Mouse (Mus musculus) heart, postnatal 25 days (tissue): ENCODE measurements around the gene B430306N03Rik. TPM values are rescaled to one million over a fixed set of nuclear protein-coding genes. Genes with fewer than 3 reads are reported as not detected.
"Not testable (repeated sequence)": the region's sequence is repeated elsewhere in the genome, so short reads cannot be mapped to it uniquely, and the experiment has no call there.

ENCODE experiments used
- DNase-seq: peaks from one replicate; pipeline ENCODE4 v3.0.0; 2022; ENCODE audit warnings: low spot score
- intact Hi-C: fragments of 180-260 bp; cut with DNase I; formaldehyde crosslinking; loops from one replicate; pipeline ENCODE4 v1.15.1; 2025
- total RNA-seq, 2 experiments: library from RNA; stranded (reverse); gene quantifications; 2 replicates each; pipeline ENCODE4 v1.2.3; 2021

Gene B430306N03Rik
- total RNA-seq: under 1 TPM; 0.08 to 0.20 TPM

- DNase-seq: not testable (repeated sequence)
- intact Hi-C loops: loop anchor here (10.0 kb wide), 1 partner anchor 151 kb away; the partner anchor contains the start of gene A530064D06Rik
Measured at GRCm38 (mm10) chr17:48315905-48316579, at the start of gene B430306N03Rik. Gene B430306N03Rik (plus strand): TSS chr17:48316141.

GRCm38 (mm10) chr17:48266610-48267304 lies 49.2 kb upstream of the B430306N03Rik start:
- intact Hi-C loops: no loop called here
- DNase-seq: no peak

- DNase-seq: no peak
- intact Hi-C loops: no loop called here
Measured at GRCm38 (mm10) chr17:48267591-48267990, 48.4 kb upstream of the B430306N03Rik start.

GRCm38 (mm10) chr17:48268276-48268675 lies 47.7 kb upstream of the B430306N03Rik start:
- DNase-seq: no peak

GRCm38 (mm10) chr17:48269833-48270232 lies 46.1 kb upstream of the B430306N03Rik start:
- intact Hi-C loops: no loop called here

More at GRCm38 (mm10) chr17:48268276-48268675, 47.7 kb upstream of the B430306N03Rik start:
- intact Hi-C loops: no loop called here

DNA sequence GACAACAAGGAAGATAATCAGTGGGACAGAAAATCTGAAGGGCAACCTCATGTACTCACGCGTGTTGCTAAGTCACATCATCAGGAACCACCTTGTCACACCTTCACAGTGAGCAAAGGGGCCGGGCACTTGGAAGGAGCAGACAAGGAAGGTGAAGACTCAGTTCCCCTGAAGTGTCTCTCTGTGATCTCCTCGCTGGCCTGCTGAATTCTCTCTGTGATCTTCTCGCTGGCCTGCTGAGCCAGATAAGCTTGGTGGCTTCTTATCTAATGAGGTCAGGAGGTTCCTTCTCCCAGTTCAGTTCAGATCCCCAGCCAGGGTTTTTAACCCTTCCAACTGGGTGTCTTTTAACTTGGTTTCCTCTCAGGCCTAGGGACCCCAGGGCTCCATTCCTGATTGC lies 43.8 kb upstream of the B430306N03Rik start:
- no peak for DNase-seq
- intact Hi-C loops: no loop called here

More at GRCm38 (mm10) chr17:48269833-48270232, 46.1 kb upstream of the B430306N03Rik start:
- DNase-seq: no peak

- no peak for DNase-seq
- intact Hi-C loops: no loop called here
Measured at GRCm38 (mm10) chr17:48272598-48272997, 43.3 kb upstream of the B430306N03Rik start.

DNA sequence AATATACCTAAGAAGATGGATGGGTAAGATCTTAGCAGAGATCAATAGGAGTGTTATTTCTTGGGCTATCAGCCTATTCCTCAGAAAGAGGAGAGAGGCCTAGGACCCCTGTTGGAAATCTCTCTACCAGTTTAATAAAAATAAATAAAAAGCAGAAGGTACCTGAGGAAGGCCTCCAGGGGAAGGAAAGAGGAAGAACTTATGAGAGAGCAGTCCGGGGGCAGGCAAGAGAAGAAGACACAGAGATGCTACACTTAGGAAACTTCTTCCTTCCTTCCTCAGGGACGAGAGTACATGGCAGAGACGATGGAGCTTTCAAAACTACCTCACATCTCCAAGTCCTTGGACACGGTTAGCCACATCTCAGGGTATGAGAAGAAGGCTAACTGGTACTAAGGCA lies 41.8 kb upstream of the B430306N03Rik start:
- no peak for DNase-seq
- intact Hi-C loops: no loop called here

DNA sequence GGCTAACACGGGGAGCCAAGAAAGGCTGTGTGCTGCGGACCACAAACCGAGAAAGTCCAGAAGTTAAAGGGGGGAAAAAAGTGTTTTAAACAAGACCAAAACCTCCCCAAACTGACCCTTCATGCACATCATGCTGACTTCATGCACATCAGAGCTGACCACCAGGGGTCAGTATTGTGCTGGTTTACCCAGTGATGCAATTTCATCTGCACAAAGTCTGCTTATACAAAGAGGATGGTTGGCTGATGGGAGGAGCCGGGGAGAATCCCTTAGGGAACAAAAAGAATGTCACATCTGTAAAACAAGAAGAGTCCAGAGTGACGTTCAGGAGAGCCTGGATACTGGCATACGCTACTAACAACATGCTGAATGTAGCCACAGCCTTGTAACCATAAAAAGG lies 41.1 kb upstream of the B430306N03Rik start:
- DNase-seq: peak; percentile 23
- intact Hi-C loops: loop anchor here (1.0 kb wide), 2 partner anchors 62 to 327 kb away; no protein-coding TSS in a partner anchor

DNA sequence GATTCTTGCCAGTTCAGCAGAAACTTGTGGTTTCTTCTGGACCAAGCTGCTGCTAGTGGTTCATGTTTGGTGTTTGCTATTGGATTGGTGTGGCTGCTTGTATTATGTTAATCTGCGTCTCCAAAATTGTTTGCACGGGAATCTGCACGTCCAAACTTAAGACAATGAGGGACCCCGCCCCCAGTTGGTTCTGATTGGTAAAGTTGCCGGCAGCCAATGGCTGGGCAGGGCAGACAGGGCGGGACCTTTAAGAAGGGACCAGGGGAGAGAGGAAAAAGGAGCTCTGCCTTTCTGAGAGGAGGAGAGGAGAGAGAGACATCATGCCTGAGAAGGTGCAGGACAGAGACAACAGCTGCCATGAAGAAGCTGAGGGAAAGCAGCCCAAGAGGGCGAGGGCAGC lies 40.2 kb upstream of the B430306N03Rik start:
- no peak for DNase-seq
- intact Hi-C loops: loop anchor here (1.0 kb wide), 2 partner anchors 62 to 327 kb away; no protein-coding TSS in a partner anchor

DNA sequence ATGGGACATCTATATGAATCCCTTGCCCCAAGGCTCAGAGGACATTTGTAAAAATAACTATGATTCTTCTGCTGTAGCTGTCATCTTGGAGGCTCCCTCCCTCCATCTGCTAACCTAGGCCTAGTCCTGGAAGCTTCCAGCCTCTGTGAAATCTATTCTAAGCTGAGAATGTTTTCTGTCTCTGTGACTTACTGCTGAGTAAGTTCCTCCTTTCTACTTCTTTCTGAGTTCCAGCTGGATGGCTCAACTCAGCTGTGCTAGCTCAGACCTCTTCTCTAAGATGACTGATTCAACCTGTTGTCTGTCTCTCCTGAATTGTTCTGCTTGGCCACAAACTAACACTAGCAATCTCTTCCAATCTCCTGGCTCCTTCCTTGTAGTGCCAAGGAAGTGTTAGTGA lies 37.6 kb upstream of the B430306N03Rik start:
- intact Hi-C loops: no loop called here
- DNase-seq: no peak

- intact Hi-C loops: no loop called here
- no peak for DNase-seq
Measured at GRCm38 (mm10) chr17:48279002-48279401, 36.9 kb upstream of the B430306N03Rik start.

- intact Hi-C loops: no loop called here
- DNase-seq: no peak
Measured at GRCm38 (mm10) chr17:48280943-48281738, 34.8 kb upstream of the B430306N03Rik start.

GRCm38 (mm10) chr17:48281739-48282085 lies 34.2 kb upstream of the B430306N03Rik start:
- intact Hi-C loops: no loop called here
- DNase-seq: no peak

DNA sequence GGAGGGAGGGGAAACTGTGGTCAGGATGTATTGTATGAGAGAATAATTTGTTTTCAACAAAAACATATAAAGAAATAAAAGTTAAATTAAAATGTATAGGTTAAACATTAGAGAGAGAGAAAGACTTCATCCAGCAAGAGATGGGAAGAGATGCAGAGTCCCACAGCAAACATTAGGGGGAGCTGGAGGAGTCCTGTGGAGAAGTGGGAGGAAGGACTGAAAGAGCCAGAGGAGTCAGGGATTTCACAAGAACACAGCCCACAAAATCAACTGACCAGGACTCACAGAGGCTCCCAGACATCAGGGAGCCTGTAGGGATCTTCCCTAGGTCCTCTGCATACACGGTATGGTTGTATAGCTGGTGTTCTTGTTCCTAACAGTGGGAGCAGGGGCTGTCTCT lies 29.2 kb upstream of the B430306N03Rik start:
- intact Hi-C loops: no loop called here
- DNase-seq: no peak

DNA sequence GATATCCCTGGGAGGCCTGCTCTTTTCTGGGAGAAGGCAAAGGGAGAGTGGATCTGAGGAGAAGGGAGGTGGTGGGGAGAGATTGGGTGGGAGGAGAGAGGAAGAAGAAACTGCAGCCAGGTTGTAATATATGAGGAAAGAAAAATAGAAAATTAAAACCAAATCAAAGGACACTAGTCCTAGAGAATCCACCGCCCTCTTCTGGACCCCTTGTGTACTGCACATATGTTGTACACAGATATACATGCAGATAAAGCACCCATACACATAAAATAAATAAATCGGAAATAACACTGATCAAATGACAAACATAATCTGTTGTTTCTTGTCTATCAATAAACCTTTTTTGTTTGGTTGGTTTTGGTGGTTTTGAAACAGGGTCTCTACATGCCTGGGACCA lies 28.7 kb upstream of the B430306N03Rik start:
- intact Hi-C loops: no loop called here
- no peak for DNase-seq

DNA sequence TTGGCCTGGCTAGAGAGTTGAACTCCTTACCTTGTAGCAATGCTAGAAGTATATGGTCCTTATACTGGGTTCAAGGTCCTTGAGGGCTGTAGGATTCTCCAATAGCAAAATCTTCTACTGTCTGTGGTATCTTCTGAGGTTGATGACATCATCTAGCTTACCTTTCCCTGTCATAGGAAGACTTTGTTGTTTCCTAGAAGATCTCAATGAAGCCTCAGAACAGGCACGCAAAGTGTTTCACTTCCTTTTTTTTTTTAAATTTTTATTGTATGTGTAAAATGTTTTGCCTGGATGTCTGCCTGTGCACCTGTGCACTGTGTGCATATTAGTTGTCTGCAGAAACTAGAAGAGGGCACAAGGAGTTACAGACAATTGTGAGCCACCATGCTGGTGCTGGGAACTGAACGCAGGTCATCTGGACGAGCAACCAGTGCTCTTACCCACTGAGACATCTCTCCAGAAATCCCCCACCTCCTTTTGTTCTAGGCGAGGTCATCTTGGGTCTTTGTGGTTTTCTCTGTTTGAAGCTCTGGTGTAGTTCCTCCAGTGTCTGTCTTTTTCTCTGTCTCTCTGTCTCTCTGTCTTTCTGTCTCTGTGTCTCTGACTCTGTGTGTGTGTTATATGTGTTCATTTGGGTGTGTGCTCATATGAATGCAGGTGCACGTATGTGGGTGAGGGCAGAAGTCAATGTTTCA lies 22.3 kb upstream of the B430306N03Rik start:
- intact Hi-C loops: no loop called here
- no peak for DNase-seq

DNA sequence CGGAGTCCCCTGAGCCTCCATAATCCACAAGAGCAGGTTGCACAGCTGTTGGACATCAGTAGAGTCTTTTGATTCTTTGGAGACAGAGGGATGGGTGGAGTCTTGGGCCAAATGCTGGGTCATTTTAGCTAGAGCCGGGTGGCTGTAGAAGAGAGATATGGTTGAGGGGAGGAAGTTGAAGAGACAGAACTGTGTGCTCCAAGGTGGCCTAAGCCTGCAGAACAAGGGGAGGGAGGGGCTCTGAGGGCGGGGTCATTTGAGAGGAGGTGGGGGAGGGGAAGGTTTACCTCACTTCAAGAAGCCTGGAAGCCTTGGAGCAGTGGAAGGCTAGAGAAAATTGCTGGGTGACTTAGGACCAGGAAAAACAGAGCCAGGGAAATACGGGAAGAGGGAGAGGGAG lies 16.7 kb upstream of the B430306N03Rik start, which contains the start of gene Treml2:
TSS of gene Treml2 (plus strand) at position 296 of the 400 bp plus-strand sequence.
- intact Hi-C loops: no loop called here
- DNase-seq: no peak

DNA sequence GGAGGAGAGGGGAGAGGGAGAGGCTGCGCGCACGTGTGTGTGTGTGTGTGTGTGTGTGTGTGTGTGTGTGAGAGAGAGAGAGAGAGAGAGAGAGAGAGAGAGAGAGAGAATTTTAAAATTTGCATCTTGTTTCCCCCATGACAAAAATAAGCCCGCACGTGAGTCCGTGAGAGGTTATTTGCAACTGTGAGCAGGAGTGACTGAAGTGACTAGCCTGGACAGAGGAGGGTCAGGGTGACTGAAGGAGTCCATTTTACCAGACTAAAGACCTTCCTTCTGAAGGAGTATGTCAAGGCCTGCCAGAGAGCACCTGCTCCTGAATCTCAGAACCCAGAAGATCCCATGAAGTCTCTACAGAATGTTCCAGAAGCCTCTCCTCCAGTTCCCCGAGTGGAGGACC lies 16.2 kb upstream of the B430306N03Rik start:
- DNase-seq: no peak
- intact Hi-C loops: no loop called here

DNA sequence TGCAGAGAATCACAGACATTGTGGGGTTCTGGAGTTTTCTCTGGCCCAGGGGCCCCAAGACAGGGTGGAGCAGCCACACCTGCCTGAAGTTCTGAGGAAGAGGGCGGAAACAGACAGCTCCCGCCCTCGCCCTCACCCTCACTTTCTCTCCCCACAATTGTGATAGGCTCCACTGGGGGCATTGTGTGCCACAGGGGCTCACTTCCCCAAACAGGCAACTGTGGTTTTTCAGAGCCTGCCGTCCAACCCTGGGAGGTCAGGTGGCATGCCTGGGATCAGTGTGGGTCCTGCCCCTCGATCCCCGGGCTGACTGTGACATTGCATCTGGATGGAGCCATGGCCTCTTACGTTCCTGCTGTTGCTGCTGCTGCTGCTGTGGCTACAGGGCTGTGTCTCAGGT lies 15.7 kb upstream of the B430306N03Rik start:
- DNase-seq: no peak
- intact Hi-C loops: no loop called here
